Mouse (Mus musculus): ENCODE measurements around the gene Atp6v1a.

DNA sequence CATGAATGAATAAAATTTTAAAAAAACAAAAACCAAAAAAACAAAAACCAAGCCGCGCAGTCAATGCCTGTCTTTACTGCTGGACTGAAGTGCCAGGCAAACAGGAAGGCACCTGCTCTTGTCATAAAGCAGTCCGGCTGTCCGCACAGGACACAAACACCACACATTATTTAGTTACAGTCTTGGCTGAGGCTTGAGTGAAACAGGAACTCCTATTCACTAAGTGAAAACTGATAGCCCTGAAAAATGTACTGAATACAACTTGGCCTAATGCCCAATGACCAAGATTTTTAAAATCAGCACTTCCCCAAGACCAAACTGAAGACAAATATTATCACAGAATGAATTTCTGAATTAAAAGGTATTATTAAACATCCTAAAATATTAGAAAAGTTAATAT is 13.1 kb downstream of the Atp6v1a start:
- TF ChIP-seq MAX (IDR thresholded peaks at IDR 0.05; ENCODE audit: low read length) (no peak), CTCF (conservative IDR thresholded peaks at IDR 0.05 in 1 of 2, IDR thresholded peaks at IDR 0.05 in 1 of 2; ENCODE audit: low read depth in 2 of 2, low read length in 2 of 2) (no peak), EP300 (IDR thresholded peaks at IDR 0.05; ENCODE audit: low read length) (no peak), POLR2A (IDR thresholded peaks at IDR 0.05; ENCODE audit: low read depth, low read length) (no peak), POLR2AphosphoS2 (IDR thresholded peaks at IDR 0.05; ENCODE audit: low read depth, low read length) (no peak), GABPA (IDR thresholded peaks at IDR 0.05; ENCODE audit: insufficient replicate concordance, low read depth, low read length) (no peak), ZNF384 (IDR thresholded peaks at IDR 0.05; ENCODE audit: low read depth, low read length) (no peak), CHD1 (IDR thresholded peaks at IDR 0.05; ENCODE audit: low read depth, low read length) (no peak), MAZ (IDR thresholded peaks at IDR 0.05; ENCODE audit: low read depth, low read length) (no peak), MAFK (IDR thresholded peaks at IDR 0.05; ENCODE audit: insufficient replicate concordance, low read length) (no peak)
